Mouse (Mus musculus) midbrain, embryonic 10.5 days (tissue): Measurements from ENCODE around the gene Gm2237. TPM values are rescaled to one million over a fixed set of nuclear protein-coding genes. Genes with fewer than 3 reads are reported as not detected.
"Not testable (repeated sequence)": the region's sequence is repeated elsewhere in the genome, so short reads cannot be mapped to it uniquely, and the experiment has no call there.

Source experiments
- DNase-seq: peaks from one replicate; pipeline ENCODE4 v3.0.0-alpha.2; 2017; ENCODE audit warnings: low spot score
- H3K27ac ChIP-seq: fragments of 300-500 bp; sonication (generic); replicated peaks from 2 replicates; pipeline ENCODE4 v1.5.1; 2016; ENCODE audit warnings: mild to moderate bottlenecking
- H3K27me3 ChIP-seq: fragments of 300-500 bp; sonication (generic); 2 replicates; pipeline ENCODE4 v1.6.1; 2016; ENCODE audit warnings: low read depth, mild to moderate bottlenecking; ENCODE audit not compliant: poor library complexity, severe bottlenecking
- H3K36me3 ChIP-seq: fragments of 300-500 bp; sonication (generic); 2 replicates; pipeline ENCODE4 v1.6.1; 2016; ENCODE audit warnings: mild to moderate bottlenecking, moderate library complexity
- H3K4me1 ChIP-seq: fragments of 300-500 bp; sonication (generic); 2 replicates; pipeline ENCODE4 v1.6.1; 2016
- H3K4me3 ChIP-seq: fragments of 300-500 bp; sonication (generic); 2 replicates; pipeline ENCODE4 v1.5.1; 2016; ENCODE audit warnings: mild to moderate bottlenecking, moderate library complexity
- H3K9me3 ChIP-seq: fragments of 300-500 bp; sonication (generic); replicated peaks from 2 replicates; pipeline ENCODE4 v1.6.1; 2016; ENCODE audit warnings: mild to moderate bottlenecking
- WGBS: fragments of 180-500 bp; shearing (Covaris S2); methylation state at CpG from one replicate; pipeline ENCODE4 v1.1.7; 2016; 5-methylcytosine and 5-hydroxymethylcytosine counted together
- polyA plus RNA-seq: library from polyadenylated mRNA; unstranded; fragments of >200 nt; fragmentation: Nextera tagmentation; extraction: Ambion mirVana; gene quantifications from 2 replicates; pipeline ENCODE4 v1.2.1, GENCODE M21; 2016

The Gm2237 gene
- 2.9 and 3.0 TPM in 2 replicates for polyA plus RNA-seq

GRCm38 (mm10) chr14:19584804-19585667, at the start of gene Gm2237:
Gene Gm2237 (minus strand): TSS chr14:19585135.
- not testable (repeated sequence) for H3K4me1 ChIP-seq, H3K27me3 ChIP-seq, H3K36me3 ChIP-seq, H3K9me3 ChIP-seq
- Histone ChIP-seq H3K4me3 (peak within 1 kb of the TSS; percentile 57), H3K27ac (peak within 1 kb of the TSS; percentile 86)
- DNase-seq: peak; percentile 43
- WGBS: under 1% methylated on average over 42 of the region's 62 CpGs

- not testable (repeated sequence) for H3K27me3 ChIP-seq, H3K9me3 ChIP-seq, H3K4me1 ChIP-seq, H3K27ac ChIP-seq, H3K36me3 ChIP-seq, H3K4me3 ChIP-seq, DNase-seq
- 80% methylated on average over 2 of the region's 2 CpGs for WGBS
Measured at GRCm38 (mm10) chr14:19602481-19602880, 17.5 kb upstream of the Gm2237 start, which contains the start of gene Gm5458. Gene Gm5458 (minus strand): TSS chr14:19602581.

DNA sequence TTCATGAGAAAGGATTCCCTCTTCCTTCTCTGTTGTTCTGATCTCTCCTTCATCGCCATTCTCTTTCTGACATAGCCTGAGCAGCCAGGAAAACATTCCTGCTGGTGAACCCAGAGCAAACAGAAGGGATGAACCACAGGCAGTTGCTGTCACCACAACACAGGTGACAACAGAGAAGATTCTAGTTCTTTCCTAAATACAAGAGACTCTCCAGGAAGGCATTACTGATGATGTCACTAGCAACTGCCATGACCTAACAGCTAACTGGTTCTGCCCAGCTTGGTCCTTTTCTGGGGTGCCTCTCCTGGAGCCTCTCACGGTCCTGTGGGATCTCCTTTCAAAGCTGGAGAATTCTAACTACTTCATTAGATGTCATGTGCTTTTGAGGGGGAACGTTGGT, 35.1 kb downstream of the Gm2237 start, which contains the start of gene Gm2244:
Gene Gm2244 (minus strand): TSS at position 101 of the 400 bp plus-strand sequence.
- 86% methylated on average over 2 of the region's 3 CpGs for WGBS

More for the DNA sequence above, 35.1 kb downstream of the Gm2237 start, which contains the start of gene Gm2244:
- H3K27me3 ChIP-seq, H3K4me1 ChIP-seq, H3K4me3 ChIP-seq, H3K9me3 ChIP-seq, H3K36me3 ChIP-seq, H3K27ac ChIP-seq, DNase-seq: not testable (repeated sequence)

Other genes starting within 250 kb of the Gm2237 start
- 0.31 TPM in 1 of 2 replicates, not detected in the other for gene Gm21738, start 166.2 kb downstream of the Gm2237 start, polyA plus RNA-seq
- 0.07 and 0.17 TPM in 2 replicates for gene Gm2244, start 35.2 kb downstream of the Gm2237 start, polyA plus RNA-seq
- gene Gm5458, start 17.4 kb upstream of the Gm2237 start, polyA plus RNA-seq: not detected in 2 replicates
- gene Nid2, start 166.1 kb upstream of the Gm2237 start, polyA plus RNA-seq: 41.0 and 41.6 TPM in 2 replicates
- gene Rtraf, start 238.7 kb upstream of the Gm2237 start, polyA plus RNA-seq: 221 and 237 TPM in 2 replicates